Mouse (Mus musculus) neural tube, embryonic 10.5 days (tissue): ENCODE data around the gene Kat14.

Experiments
- DNase-seq: peaks from one replicate; pipeline ENCODE4 v3.0.0-alpha.2; 2017; ENCODE audit warnings: low spot score; ENCODE audit errors: extremely low spot score

The Kat14 gene

GRCm38 (mm10) chr2:144452364-144453008 is 83.7 kb downstream of the Kat14 start:
- peak; percentile 69 for DNase-seq
